Mouse (Mus musculus): ENCODE data around the gene Ccl21b. TPM values are rescaled to one million over a fixed set of nuclear protein-coding genes. Genes with fewer than 3 reads are reported as not detected.

Gene Ccl21b
- polyA plus RNA-seq (2021; fragmentation: Nextera tagmentation), result not detected in 2 replicates
- long read RNA-seq, experiment 1, result 0 reads
- long read RNA-seq, experiment 2, partial matches to known transcripts, result 0 of 35 reads
- long read RNA-seq, experiment 2, other reads (novel, unspliced or antisense), result 35 of 35 reads

DNA sequence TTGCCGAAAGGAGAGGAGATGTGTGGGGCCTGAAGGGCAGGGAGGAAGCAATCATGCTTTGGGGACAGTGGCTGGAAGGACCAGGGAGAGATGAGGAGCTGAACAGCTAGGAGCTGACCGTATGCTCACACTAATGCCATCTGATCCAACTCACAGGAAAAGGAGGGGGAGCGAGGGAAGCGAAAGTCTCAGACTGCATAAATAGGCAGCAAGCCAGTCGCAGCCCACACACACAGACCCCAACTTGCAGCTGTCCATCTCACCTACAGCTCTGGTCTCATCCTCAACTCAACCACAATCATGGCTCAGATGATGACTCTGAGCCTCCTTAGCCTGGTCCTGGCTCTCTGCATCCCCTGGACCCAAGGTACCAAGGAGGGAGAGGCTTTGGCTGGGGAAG lies at the start of gene Ccl21b:
Gene Ccl21b, plus strand, starts transcription at position 301 of the 400 bp plus-strand sequence.

GRCm38 (mm10) chr4:42240339-42240738 lies 15.2 kb upstream of the Ccl21b start, which contains the start of gene Gm10600:
TSS of gene Gm10600 (plus strand) at chr4:42240639.

DNA sequence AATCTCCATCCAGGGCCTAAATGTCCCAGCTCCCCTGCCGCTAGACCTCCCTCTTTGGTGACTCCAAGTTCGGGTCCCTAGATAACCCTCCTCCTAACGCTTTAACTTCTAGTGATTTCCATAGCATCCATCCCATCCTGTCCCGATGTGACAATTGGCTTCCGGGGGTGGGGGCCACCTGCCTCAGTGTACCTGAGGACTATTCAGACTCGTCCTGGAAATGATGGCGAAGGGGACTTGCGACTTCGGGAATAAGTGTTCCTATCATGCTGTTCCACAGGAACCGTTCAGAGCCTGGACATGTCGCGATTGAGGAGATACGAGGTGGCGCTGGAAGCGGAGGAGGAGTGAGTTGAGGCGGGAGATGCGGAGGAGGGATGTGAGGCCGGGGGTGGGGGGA lies 38.4 kb downstream of the Ccl21b start, which contains the start of gene Gm21953:
Gene Gm21953, plus strand, starts transcription at position 301 of the 400 bp plus-strand sequence.

Other genes with a start within 250 kb of the Ccl21b start
- 0.94 and 1.6 TPM in 2 replicates for gene Gm21093, start 221.0 kb upstream of the Ccl21b start, polyA plus RNA-seq (2021; fragmentation: Nextera tagmentation)
- not detected in 2 replicates for gene Gm3893, start 164.6 kb upstream of the Ccl21b start, polyA plus RNA-seq (2021; fragmentation: Nextera tagmentation)
- gene Gm13304, start 140.9 kb upstream of the Ccl21b start, polyA plus RNA-seq (2021; fragmentation: Nextera tagmentation), result 7.3 TPM in 1 of 2 replicates, not detected in the other
- gene Gm13306, start 102.3 kb upstream of the Ccl21b start, polyA plus RNA-seq (2021; fragmentation: Nextera tagmentation), result 3.3 and 3.7 TPM in 2 replicates
- 0.94 and 1.3 TPM in 2 replicates for gene Gm13305, start 87.2 kb upstream of the Ccl21b start, polyA plus RNA-seq (2021; fragmentation: Nextera tagmentation)
- gene Gm10600, start 15.1 kb upstream of the Ccl21b start, polyA plus RNA-seq (2021; fragmentation: Nextera tagmentation), result 1.2 TPM in 1 of 2 replicates, not detected in the other
- gene Gm21953, start 38.5 kb downstream of the Ccl21b start, polyA plus RNA-seq (2021; fragmentation: Nextera tagmentation), result 1.7 TPM in 1 of 2 replicates, not detected in the other
- 0.31 TPM in 1 of 2 replicates, not detected in the other for gene Fam205a3, start 62.6 kb downstream of the Ccl21b start, polyA plus RNA-seq (2021; fragmentation: Nextera tagmentation)
- gene Gm21586, start 183.6 kb downstream of the Ccl21b start, polyA plus RNA-seq (2021; fragmentation: Nextera tagmentation), result 1.7 TPM in 1 of 2 replicates, not detected in the other
- 0.06 and 0.10 TPM in 2 replicates for gene Gm2163, start 211.0 kb downstream of the Ccl21b start, polyA plus RNA-seq (2021; fragmentation: Nextera tagmentation)